Mouse (Mus musculus) heart, embryonic 15.5 days (tissue): ENCODE results near the gene Lce3b. TPM values are rescaled to one million over a fixed set of nuclear protein-coding genes. Genes with fewer than 3 reads are reported as not detected.

ENCODE experiments used
- ATAC-seq: fragments of 200-750 bp; cut with Nextera tagmentation; replicated peaks from 2 replicates; pipeline ENCODE4 v1.8.0; 2017; ENCODE audit warnings: low read depth, moderate TSS enrichment; ENCODE audit not compliant: insufficient number of reproducible peaks, insufficient read depth, low FRiP score
- H3K27ac ChIP-seq: fragments of 300-500 bp; sonication (generic); 2 replicates; pipeline ENCODE4 v1.5.1; 2015; ENCODE audit warnings: mild to moderate bottlenecking, inconsistent platforms
- H3K27me3 ChIP-seq: fragments of 300-500 bp; sonication (generic); 2 replicates; pipeline ENCODE4 v1.6.1; 2015; ENCODE audit warnings: inconsistent platforms
- H3K36me3 ChIP-seq: fragments of 300-500 bp; sonication (generic); 2 replicates; pipeline ENCODE4 v1.6.1; 2015; ENCODE audit warnings: mild to moderate bottlenecking, inconsistent platforms
- H3K4me1 ChIP-seq: fragments of 300-500 bp; sonication (generic); replicated peaks from 2 replicates; pipeline ENCODE4 v1.6.1; 2015; ENCODE audit warnings: inconsistent platforms
- H3K4me2 ChIP-seq: fragments of 300-500 bp; sonication (generic); 2 replicates; pipeline ENCODE4 v1.6.1; 2015; ENCODE audit warnings: inconsistent platforms, mild to moderate bottlenecking, moderate library complexity
- H3K4me3 ChIP-seq: fragments of 300-500 bp; sonication (generic); 2 replicates; pipeline ENCODE4 v1.5.1; 2015; ENCODE audit warnings: mild to moderate bottlenecking, inconsistent platforms
- H3K9ac ChIP-seq: fragments of 300-500 bp; sonication (generic); 2 replicates; pipeline ENCODE4 v1.6.1; 2015; ENCODE audit warnings: mild to moderate bottlenecking, inconsistent platforms
- H3K9me3 ChIP-seq: fragments of 300-500 bp; sonication (generic); replicated peaks from 2 replicates; pipeline ENCODE4 v1.6.1; 2016; ENCODE audit warnings: inconsistent platforms
- WGBS: fragments of 180-500 bp; shearing (Covaris S2); methylation state at CpG from one replicate; pipeline ENCODE4 v1.1.7; 2015; ENCODE audit warnings: mixed read lengths; 5-methylcytosine and 5-hydroxymethylcytosine counted together
- polyA plus RNA-seq: library from polyadenylated mRNA; unstranded; fragments of >200 nt; fragmentation: Nextera tagmentation; extraction: Ambion mirVana; gene quantifications from 2 replicates; pipeline ENCODE4 v1.2.1, GENCODE M21; 2015

The Lce3b gene
- not detected in 2 replicates for polyA plus RNA-seq

DNA sequence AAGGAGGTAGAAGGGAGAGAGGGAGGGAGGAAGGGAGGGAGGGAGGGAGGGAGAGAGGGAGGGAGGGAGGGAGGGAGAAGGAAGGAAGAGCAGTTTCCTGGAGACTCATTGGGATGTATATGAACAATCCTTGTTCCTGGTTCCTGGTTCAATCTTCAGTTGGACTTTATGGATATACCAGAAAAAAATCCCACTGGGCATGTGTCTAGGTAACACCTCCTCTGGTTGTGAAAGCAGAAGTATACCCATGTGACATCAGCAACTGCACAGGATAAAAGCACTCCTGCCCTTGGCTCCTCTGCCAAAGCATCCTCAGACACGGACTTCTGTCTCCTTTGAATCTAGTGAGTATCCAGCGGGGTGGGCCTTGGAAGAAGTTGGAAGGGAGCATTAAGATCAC is at the start of gene Lce3b:
Gene Lce3b, plus strand, starts transcription at position 301 of the 400 bp plus-strand sequence.
- H3K4me1 ChIP-seq: no peaks in the 10 kb centered on the region
- no peaks in the 10 kb centered on the region for H3K36me3 ChIP-seq
- H3K9ac ChIP-seq: no peak within 1 kb of the TSS
- WGBS: 46% methylated on average over 2 of the region's 2 CpGs
- no peaks in the 10 kb centered on the region for H3K9me3 ChIP-seq
- H3K27ac ChIP-seq: no peak within 1 kb of the TSS
- H3K4me3 ChIP-seq: no peak within 1 kb of the TSS
- ATAC-seq: no peak
- no peak within 1 kb of the TSS for H3K4me2 ChIP-seq
- H3K27me3 ChIP-seq: no peaks in the 10 kb centered on the region

DNA sequence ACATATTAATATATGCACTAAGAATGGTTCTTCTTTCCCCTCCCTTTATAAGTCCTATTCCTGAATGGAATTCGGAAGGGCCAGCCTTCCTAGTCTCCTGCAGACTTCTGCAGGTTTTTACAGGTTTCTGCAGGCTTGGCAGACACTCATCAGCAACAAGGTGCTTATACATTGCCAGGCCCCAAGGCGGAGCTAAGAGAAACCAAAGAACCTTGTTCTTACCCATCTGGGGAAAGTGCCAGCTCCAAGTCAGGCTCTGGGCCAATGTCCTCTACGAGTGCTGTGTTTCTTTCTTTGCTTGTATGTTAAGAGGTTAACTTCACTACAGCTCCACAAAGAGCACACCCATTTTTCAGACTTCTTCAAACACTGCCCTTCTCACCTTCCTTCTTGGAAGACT is 38.7 kb upstream of the Lce3b start:
- H3K36me3 ChIP-seq: no peaks in the 10 kb centered on the region
- ATAC-seq: no peak
- no peak overlapping the region for H3K4me3 ChIP-seq
- no peaks in the 10 kb centered on the region for H3K4me1 ChIP-seq
- no peak overlapping the region for H3K9ac ChIP-seq
- no peak overlapping the region for H3K27ac ChIP-seq
- no peak overlapping the region for H3K4me2 ChIP-seq
- H3K27me3 ChIP-seq: no peaks in the 10 kb centered on the region
- 46% methylated on average over 3 of the region's 3 CpGs for WGBS
- H3K9me3 ChIP-seq: no peaks in the 10 kb centered on the region

DNA sequence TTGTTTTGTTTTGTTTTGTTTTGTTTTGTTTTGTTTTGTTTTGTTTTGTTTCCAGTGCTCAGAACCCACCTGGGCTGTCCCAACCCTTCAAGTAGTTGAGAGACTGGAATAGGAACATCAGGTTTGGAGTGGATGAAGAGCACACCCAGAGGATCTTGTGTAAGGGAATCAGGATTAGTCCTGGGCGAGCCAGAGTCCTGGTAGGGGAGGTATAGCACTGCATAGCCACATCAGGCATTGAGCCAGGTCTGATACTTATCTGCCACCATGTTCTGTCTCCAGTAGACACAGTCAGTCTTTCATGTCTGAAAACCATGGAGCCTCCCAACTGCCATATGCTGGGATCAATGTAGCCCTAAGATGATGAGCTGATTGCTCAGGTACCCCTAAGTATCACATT is 38.3 kb upstream of the Lce3b start:
- WGBS: 41% methylated on average over 1 of the region's 1 CpGs
- Histone ChIP-seq H3K9ac (no peak overlapping the region), H3K4me1 (no peaks in the 10 kb centered on the region), H3K9me3 (no peaks in the 10 kb centered on the region), H3K4me2 (no peak overlapping the region), H3K27me3 (no peaks in the 10 kb centered on the region), H3K27ac (no peak overlapping the region), H3K36me3 (no peaks in the 10 kb centered on the region), H3K4me3 (no peak overlapping the region)
- ATAC-seq: no peak

DNA sequence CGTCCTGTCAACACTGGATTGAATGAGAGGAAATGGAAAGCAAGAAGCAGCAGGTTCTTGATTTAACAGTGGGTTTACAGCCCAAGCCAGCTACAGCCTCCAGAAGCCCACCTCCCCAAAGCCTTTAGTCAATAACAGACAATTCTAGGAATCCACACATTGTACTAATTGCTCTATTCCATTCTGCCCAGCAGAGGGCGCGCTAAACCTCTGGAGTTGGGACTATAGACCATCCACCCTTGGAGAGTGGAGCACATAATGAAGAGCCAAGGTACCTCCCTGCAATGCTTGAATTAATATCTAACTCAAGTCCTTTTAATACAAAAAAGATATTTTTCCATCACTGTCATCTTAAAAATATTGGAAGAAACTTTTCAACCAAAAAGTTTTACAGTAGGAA is 29.8 kb upstream of the Lce3b start:
- ATAC-seq: no peak
- no peak overlapping the region for H3K4me3 ChIP-seq
- H3K9me3 ChIP-seq: no peaks in the 10 kb centered on the region
- no peak overlapping the region for H3K9ac ChIP-seq
- H3K4me2 ChIP-seq: no peak overlapping the region
- WGBS: 26% methylated on average over 3 of the region's 3 CpGs
- H3K27ac ChIP-seq: no peak overlapping the region
- H3K36me3 ChIP-seq: no peaks in the 10 kb centered on the region
- H3K27me3 ChIP-seq: no peaks in the 10 kb centered on the region
- H3K4me1 ChIP-seq: no peaks in the 10 kb centered on the region

DNA sequence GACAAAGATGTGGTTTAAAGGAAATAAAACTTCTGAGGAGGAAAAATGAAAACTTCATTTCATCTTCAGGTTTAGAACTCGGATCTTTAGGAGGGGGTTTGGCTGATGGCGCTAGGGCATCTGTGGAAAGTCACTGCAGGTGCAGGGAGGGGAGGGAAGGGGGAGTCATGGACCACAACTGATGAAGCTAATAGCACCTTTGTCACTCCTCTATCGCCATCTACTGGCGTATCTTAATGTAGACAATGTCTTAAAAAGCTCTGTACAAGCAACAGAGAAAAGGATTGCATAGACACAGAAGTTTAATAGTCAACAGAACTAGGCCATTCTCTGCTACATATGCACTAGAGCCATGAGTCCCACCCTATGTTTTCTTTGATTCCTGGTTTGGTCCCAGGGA is 29.1 kb upstream of the Lce3b start:
- Histone ChIP-seq H3K36me3 (no peaks in the 10 kb centered on the region), H3K27ac (no peak overlapping the region), H3K9ac (no peak overlapping the region), H3K4me1 (no peaks in the 10 kb centered on the region), H3K27me3 (no peaks in the 10 kb centered on the region), H3K9me3 (no peaks in the 10 kb centered on the region), H3K4me3 (no peak overlapping the region), H3K4me2 (no peak overlapping the region)
- ATAC-seq: no peak
- WGBS: 24% methylated on average over 4 of the region's 4 CpGs

DNA sequence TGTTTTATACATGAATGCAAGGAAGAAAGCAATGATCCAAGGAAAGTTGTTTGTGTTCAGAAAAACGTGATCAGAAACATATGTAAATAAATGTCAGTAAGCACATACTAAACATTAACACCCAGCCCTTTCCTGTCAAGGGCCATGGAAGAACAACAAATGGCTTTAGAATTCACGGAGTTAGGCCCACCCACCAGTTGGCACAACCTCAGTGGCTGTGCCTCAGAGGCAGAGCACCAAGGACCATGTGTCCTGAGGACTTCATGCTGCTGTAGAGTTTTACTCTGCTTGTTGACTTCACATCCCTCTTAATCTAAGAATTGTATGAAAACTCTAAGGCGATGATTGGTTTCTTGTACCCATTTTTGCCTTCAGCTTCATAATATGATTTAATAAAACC is 27.6 kb upstream of the Lce3b start:
- H3K9ac ChIP-seq: no peak overlapping the region
- no peaks in the 10 kb centered on the region for H3K27me3 ChIP-seq
- H3K4me2 ChIP-seq: no peak overlapping the region
- H3K36me3 ChIP-seq: no peaks in the 10 kb centered on the region
- no peak overlapping the region for H3K27ac ChIP-seq
- no peaks in the 10 kb centered on the region for H3K9me3 ChIP-seq
- H3K4me3 ChIP-seq: no peak overlapping the region
- no peak for ATAC-seq
- no peaks in the 10 kb centered on the region for H3K4me1 ChIP-seq
- 40% methylated on average over 3 of the region's 3 CpGs for WGBS

DNA sequence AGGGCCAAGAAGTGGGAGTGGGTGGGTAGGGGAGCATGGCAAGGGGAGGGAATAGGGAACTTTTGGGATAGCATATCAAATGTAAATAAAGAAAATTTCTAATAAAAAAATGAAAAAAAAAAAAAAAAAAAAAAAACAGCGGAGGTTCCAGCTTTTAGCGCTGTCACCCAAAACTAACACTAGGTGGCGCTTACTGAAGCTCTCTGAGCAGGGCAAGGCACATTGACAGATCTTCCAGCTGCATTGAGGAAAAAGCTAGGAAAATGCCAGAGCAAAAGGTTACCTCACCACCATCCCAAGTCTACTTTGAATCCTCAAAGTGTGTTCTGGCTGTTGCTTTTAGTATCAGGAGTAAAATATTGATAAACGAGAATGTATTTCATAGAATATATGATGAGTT is 25.2 kb upstream of the Lce3b start:
- Histone ChIP-seq H3K4me3 (no peak overlapping the region), H3K4me1 (no peaks in the 10 kb centered on the region), H3K27ac (no peak overlapping the region), H3K4me2 (no peak overlapping the region), H3K9ac (no peak overlapping the region), H3K36me3 (no peaks in the 10 kb centered on the region), H3K9me3 (no peaks in the 10 kb centered on the region), H3K27me3 (no peaks in the 10 kb centered on the region)
- ATAC-seq: no peak
- 14% methylated on average over 4 of the region's 4 CpGs for WGBS

DNA sequence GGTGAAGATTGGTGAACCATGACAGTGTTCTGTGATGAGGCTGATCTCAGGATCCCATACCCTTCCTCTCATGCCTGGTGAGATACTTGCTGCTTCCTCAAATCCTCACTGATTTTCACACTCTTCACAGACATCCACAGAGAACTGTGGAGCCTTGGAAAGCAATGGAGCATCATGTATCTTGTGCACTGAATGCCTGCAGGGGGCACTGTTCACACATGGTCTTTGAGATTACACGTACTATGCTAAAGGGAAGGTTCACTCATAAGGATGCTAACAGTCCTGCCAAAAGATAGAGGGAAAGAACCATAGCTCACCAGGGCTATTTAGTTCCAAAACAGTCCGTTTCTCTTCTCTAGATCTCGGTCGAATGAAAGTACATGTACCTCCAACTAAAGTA is 12.4 kb upstream of the Lce3b start:
- Histone ChIP-seq H3K27ac (no peak overlapping the region), H3K27me3 (no peaks in the 10 kb centered on the region), H3K9ac (no peak overlapping the region), H3K4me1 (no peaks in the 10 kb centered on the region), H3K9me3 (no peaks in the 10 kb centered on the region), H3K4me3 (no peak overlapping the region), H3K4me2 (no peak overlapping the region), H3K36me3 (no peaks in the 10 kb centered on the region)
- WGBS: 50% methylated on average over 4 of the region's 4 CpGs
- no peak for ATAC-seq

DNA sequence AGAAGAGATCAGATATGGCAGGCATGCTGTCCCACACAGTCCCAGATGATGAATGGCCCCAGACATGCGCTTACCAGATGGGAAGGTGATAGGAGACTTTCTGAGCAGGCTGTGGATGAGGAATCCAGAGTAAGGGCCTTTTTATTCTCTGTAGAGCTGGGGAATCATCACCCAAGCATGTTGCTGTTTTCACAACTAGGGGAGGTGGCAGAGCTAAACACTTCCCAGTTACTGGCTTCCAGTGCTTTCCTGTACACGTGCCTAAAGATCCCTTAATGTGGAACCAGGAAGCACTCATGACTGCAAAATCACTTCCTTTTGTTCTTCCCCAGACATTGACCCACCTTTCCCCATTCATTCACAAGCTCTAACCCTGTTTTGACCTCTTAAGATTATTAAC is 6.6 kb upstream of the Lce3b start, which contains the start of gene Lce3a:
Gene Lce3a, minus strand, starts transcription at position 101 of the 400 bp plus-strand sequence.
- Histone ChIP-seq H3K27me3 (no peaks in the 10 kb centered on the region), H3K4me3 (no peak within 1 kb of the TSS), H3K36me3 (no peaks in the 10 kb centered on the region), H3K9ac (no peak within 1 kb of the TSS), H3K27ac (no peak within 1 kb of the TSS), H3K4me1 (no peaks in the 10 kb centered on the region), H3K4me2 (no peak within 1 kb of the TSS), H3K9me3 (no peaks in the 10 kb centered on the region)
- ATAC-seq: no peak
- 55% methylated on average over 2 of the region's 2 CpGs for WGBS

DNA sequence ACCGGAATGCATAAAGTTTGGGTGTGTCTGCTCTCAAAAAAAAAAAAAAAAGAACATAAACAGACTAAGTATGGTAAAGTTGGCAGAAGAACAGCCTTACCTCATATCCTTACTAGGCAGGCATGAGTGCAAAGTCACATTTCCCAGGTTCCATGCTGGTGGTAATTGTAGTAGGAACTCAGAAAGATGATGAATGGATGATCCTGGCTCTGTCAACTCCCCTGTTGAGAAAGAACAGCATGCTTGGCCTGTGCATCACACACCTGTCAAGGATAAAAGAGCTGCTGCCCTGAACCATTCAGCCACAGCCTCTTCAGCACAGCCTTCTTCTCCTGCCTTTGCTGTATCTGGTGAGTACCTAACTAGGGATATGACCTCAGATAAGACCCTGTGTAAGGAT is 11.4 kb downstream of the Lce3b start, which contains the start of gene Lce3c:
Gene Lce3c, plus strand, starts transcription at position 301 of the 400 bp plus-strand sequence.
- no peak for ATAC-seq
- no peaks in the 10 kb centered on the region for H3K36me3 ChIP-seq
- WGBS: 64% methylated on average over 1 of the region's 1 CpGs
- no peaks in the 10 kb centered on the region for H3K9me3 ChIP-seq
- H3K9ac ChIP-seq: no peak within 1 kb of the TSS
- H3K4me3 ChIP-seq: no peak within 1 kb of the TSS
- H3K27me3 ChIP-seq: no peaks in the 10 kb centered on the region
- no peaks in the 10 kb centered on the region for H3K4me1 ChIP-seq
- H3K4me2 ChIP-seq: no peak within 1 kb of the TSS
- H3K27ac ChIP-seq: no peak within 1 kb of the TSS

DNA sequence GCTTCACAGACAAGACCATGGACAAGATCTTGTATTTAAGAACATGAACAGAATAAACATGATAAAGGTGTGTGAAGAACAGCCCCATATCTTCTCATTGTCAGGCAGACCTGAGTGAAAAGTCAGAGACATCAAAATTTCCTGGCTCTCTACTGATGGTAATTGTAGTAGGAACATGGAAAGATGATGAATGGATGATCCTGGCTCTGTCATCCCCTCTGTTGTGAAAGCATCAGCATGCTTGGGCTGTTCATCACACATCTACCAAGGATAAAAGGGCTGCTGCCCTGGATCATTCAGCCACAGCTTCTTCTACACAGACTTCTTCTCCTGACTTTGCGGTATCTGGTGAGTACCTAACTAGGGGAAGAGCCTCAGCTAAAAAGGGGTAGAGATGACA is 24.3 kb downstream of the Lce3b start, which contains the start of gene Lce3d:
Gene Lce3d, plus strand, starts transcription at position 301 of the 400 bp plus-strand sequence.
- H3K27ac ChIP-seq: no peak within 1 kb of the TSS
- ATAC-seq: no peak
- no peak within 1 kb of the TSS for H3K4me2 ChIP-seq
- no peaks in the 10 kb centered on the region for H3K36me3 ChIP-seq
- no peaks in the 10 kb centered on the region for H3K4me1 ChIP-seq
- H3K9ac ChIP-seq: no peak within 1 kb of the TSS
- H3K4me3 ChIP-seq: no peak within 1 kb of the TSS
- no peaks in the 10 kb centered on the region for H3K9me3 ChIP-seq
- 91% methylated on average over 1 of the region's 1 CpGs for WGBS
- no peaks in the 10 kb centered on the region for H3K27me3 ChIP-seq

DNA sequence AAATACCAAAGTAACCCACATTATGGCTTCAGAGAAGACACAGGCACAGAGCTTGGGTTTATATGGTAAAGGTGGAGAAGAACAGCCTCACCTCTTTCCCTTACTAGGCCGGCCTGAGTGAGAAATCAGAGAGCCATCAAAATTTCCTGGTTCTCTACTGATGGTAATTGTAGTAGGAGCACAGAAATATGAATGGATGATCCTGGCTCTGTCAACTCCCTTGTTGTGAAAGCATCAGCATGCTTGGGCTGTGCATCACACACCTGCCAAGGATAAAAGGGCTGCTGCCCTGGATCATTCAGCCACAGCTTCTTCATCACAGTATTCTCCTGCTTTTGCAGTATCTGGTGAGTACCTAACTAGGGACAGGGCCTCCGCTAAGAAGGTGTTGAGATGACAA is 34.0 kb downstream of the Lce3b start, which contains the start of gene Lce3e:
Gene Lce3e, plus strand, starts transcription at position 301 of the 400 bp plus-strand sequence.
- no peak within 1 kb of the TSS for H3K9ac ChIP-seq
- H3K27me3 ChIP-seq: no peaks in the 10 kb centered on the region
- WGBS: 82% methylated on average over 2 of the region's 2 CpGs
- H3K4me1 ChIP-seq: no peaks in the 10 kb centered on the region
- H3K27ac ChIP-seq: no peak within 1 kb of the TSS
- no peak for ATAC-seq
- H3K4me3 ChIP-seq: no peak within 1 kb of the TSS
- no peak within 1 kb of the TSS for H3K4me2 ChIP-seq
- no peaks in the 10 kb centered on the region for H3K9me3 ChIP-seq
- no peaks in the 10 kb centered on the region for H3K36me3 ChIP-seq
